Mouse (Mus musculus) erythroblast, embryonic 14.5 days (primary cell): ENCODE measurements around the gene Sox5.

Source experiments
- GATA1 ChIP-seq: IDR thresholded peaks from 2 replicates; pipeline ENCODE4 v1.6.1; 2012; ENCODE audit warnings: low read length, inconsistent platforms, mixed read lengths
- TAL1 ChIP-seq: IDR thresholded peaks from 3 replicates; pipeline ENCODE4 v1.6.1; 2012; ENCODE audit warnings: low read length, inconsistent platforms, mixed read lengths

DNA sequence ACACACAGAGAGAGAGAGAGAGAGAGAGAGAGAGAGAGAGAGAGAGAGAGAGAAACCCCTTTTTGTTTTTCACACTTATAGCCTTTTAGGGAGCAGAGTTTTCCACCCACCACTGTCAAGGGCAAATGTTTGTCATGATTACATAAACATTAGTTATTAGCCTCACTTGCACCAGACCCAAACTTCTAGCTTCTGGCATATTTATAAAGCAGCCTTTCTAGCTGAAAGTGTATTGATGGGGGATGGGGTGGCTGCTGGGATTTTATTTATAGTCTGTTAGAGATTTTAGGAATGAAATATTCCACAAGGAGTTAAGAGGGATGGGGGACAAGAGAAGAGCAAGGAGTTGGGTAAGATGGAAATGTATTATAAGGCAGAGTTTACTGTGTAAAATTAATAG lies 27.4 kb downstream of the Sox5 start:
- TF ChIP-seq TAL1: no peak
- TF ChIP-seq GATA1: no peak
